Mouse (Mus musculus): Measurements from ENCODE around the gene Zfp260. TPM values are rescaled to one million over a fixed set of nuclear protein-coding genes. Genes with fewer than 3 reads are reported as not detected.

The Zfp260 gene
- total RNA-seq (2023), result 38.4 TPM

GRCm38 (mm10) chr7:30094646-30095429, at the start of gene Zfp260:
Gene Zfp260 (plus strand): TSS chr7:30094777.

GRCm38 (mm10) chr7:30050882-30051548, 43.6 kb upstream of the Zfp260 start, which contains the start of gene Zfp14:
Gene Zfp14 (minus strand): TSS chr7:30051380.

GRCm38 (mm10) chr7:30072146-30073028, 22.2 kb upstream of the Zfp260 start, which contains the start of gene Zfp82:
Gene Zfp82 (minus strand): TSS chr7:30072900.

GRCm38 (mm10) chr7:30090092-30090969, 4.2 kb upstream of the Zfp260 start, which contains the start of the genes Gm26920 and Zfp566:
Gene Gm26920 (minus strand): TSS chr7:30090410.
Gene Zfp566 (minus strand): TSS chr7:30090527.

GRCm38 (mm10) chr7:30121308-30122187, 27.0 kb downstream of the Zfp260 start, which contains the start of gene Zfp382:
Gene Zfp382 (plus strand): TSS chr7:30121942.

Other genes with a start within 250 kb of the Zfp260 start
- gene Zfp940, start 241.1 kb upstream of the Zfp260 start, total RNA-seq (2023), result 3.4 TPM
- 18.9 TPM for gene Zfp420, start 234.8 kb upstream of the Zfp260 start, total RNA-seq (2023)
- gene Zfp27, start 188.2 kb upstream of the Zfp260 start, total RNA-seq (2023), result 8.3 TPM
- gene Zfp383, start 186.6 kb upstream of the Zfp260 start, total RNA-seq (2023), result 3.7 TPM
- 10.7 TPM for gene Zfp74, start 140.7 kb upstream of the Zfp260 start, total RNA-seq (2023)
- 21.7 TPM for gene Zfp568, start 110.8 kb upstream of the Zfp260 start, total RNA-seq (2023)
- gene Zfp14, start 43.4 kb upstream of the Zfp260 start, total RNA-seq (2023), result 7.3 TPM
- gene Zfp82, start 21.9 kb upstream of the Zfp260 start, total RNA-seq (2023), result 3.9 TPM
- 3.0 TPM for gene Gm26920, start 4.4 kb upstream of the Zfp260 start, total RNA-seq (2023)
- gene Zfp566, start 4.2 kb upstream of the Zfp260 start, total RNA-seq (2023), result 7.2 TPM
- 10.4 TPM for gene Zfp382, start 27.2 kb downstream of the Zfp260 start, total RNA-seq (2023)
- gene Zfp146, start 75.0 kb downstream of the Zfp260 start, total RNA-seq (2023), result 50.5 TPM
- not detected for gene Cox7a1, start 89.4 kb downstream of the Zfp260 start, total RNA-seq (2023)
- 145 TPM for gene Capns1, start 104.0 kb downstream of the Zfp260 start, total RNA-seq (2023)
- 25.1 TPM for gene Polr2i, start 137.2 kb downstream of the Zfp260 start, total RNA-seq (2023)
- 15.5 TPM for gene Tbcb, start 137.5 kb downstream of the Zfp260 start, total RNA-seq (2023)
- not detected for gene Ovol3, start 140.9 kb downstream of the Zfp260 start, total RNA-seq (2023)
- gene Thap8, start 185.3 kb downstream of the Zfp260 start, total RNA-seq (2023), result 1.6 TPM
- gene Wdr62, start 185.6 kb downstream of the Zfp260 start, total RNA-seq (2023), result 6.8 TPM
- gene Clip3, start 197.0 kb downstream of the Zfp260 start, total RNA-seq (2023), result 0.38 TPM
- gene Alkbh6, start 213.9 kb downstream of the Zfp260 start, total RNA-seq (2023), result 54.2 TPM
- gene Syne4, start 220.0 kb downstream of the Zfp260 start, total RNA-seq (2023), result 5.9 TPM
- 9.7 TPM for gene E130208F15Rik, start 227.0 kb downstream of the Zfp260 start, total RNA-seq (2023)
- 14.8 TPM for gene Sdhaf1, start 229.1 kb downstream of the Zfp260 start, total RNA-seq (2023)